Mouse (Mus musculus): Measurements from ENCODE around the gene Rabl3. TPM values are rescaled to one million over a fixed set of nuclear protein-coding genes. Genes with fewer than 3 reads are reported as not detected.

Rabl3 gene
- 10 to 100 TPM in 1 of 2 experiments, 1 to 10 TPM in 1; 9.7 to 11.1 TPM for polyA plus RNA-seq (2017; shearing (Covaris generic))

- peak; percentile 99 for ATAC-seq
These were observed at the start of gene Rabl3, which contains the start of gene Gtf2e1 for GRCm38 (mm10) chr16:37539611-37540580. TSS of gene Rabl3 (plus strand) at chr16:37539885. TSS of gene Gtf2e1 (minus strand) at chr16:37539789.

- no peak for ATAC-seq
These were observed 44.7 kb upstream of the Rabl3 start for GRCm38 (mm10) chr16:37495017-37495416.

DNA sequence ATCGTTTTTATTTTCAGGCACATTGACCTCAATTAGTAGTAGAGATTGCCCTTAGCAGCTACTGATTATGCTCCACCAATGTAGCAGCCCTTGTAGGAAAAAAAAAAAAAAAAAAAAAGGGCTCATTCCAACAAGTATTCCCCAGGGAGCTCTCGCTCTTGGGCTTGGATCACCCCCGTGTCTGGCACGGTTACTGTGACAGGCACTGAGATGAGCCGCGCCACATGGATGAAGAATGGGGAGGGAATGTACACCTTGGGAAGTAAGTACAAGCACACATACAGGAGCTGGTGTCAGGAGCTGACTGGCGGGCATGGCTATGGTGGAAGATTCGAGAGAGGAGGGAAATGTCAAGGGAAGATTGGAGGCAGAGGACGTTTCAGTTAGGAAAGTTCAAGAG lies 41.1 kb upstream of the Rabl3 start:
- ATAC-seq, result no peak

- no peak for ATAC-seq
These were observed 35.2 kb upstream of the Rabl3 start for GRCm38 (mm10) chr16:37504517-37504916.

DNA sequence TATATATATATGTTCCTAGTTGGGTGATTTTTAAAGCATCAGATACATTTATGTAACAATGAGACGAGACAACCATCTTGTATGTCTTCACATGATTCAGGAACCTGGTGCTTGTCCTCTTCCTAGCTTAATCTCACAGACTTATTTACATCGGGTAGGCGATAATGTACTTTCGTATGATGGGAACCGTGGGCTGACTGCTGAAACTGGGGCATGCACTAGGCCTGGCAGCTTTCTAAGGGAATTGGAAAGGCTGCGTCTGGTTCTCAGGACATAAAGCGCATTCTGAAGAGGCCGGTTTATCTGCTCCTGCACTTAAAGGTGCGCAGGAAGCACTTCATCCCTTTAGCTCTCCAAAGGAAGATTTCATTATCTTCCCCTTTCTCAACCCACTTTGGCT lies 32.9 kb upstream of the Rabl3 start:
- ATAC-seq, result no peak

DNA sequence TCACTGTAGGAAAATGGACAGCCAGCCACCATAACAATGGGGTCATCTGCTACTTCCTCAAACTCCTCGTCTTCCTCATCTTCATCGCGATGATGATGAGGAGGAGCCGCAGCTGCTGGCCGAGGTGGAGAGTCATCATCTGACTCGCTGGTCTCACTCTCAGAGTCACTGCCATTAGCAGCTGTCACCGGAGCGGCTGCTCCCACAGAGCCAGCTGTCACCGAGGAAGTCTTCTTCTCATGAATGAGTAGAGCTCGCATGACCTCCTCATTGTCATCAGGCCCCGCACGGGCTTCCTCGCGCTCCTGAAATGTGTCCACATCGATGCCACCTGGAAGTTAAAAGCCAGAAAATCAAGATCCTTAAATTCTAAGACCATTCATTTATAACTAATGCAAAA lies 28.2 kb upstream of the Rabl3 start:
- no peak for ATAC-seq

- ATAC-seq, result no peak
These were observed 25.0 kb upstream of the Rabl3 start for GRCm38 (mm10) chr16:37514644-37515043.

DNA sequence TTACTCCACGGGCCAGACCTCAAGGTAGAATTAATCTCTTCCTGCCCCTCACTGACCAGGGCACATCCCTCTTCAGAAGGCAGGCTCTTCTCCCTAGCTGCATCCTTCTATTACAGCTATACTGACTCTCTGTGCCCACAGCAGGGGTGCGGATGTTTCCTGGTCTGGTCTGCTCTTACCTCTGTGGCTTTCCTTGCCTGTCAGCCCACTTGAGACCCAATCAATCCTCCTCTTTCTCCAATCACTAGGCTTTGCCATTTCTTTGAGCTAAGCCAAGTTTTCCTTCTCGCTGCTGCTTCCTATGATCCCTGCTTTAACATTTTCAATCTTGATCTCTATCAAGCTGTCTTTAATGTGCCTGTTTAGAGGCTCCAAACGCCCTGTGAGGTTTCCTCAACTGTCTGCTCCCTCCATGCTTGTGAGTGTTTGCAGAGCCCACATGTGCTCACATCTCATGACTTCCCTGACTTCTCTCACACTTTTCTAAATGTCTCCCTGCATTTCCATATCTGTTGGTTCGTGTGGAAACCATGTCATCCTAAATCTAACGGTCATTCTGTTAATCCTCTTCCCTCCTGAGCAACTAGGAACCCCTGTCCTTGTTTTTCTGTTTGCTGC lies 23.2 kb upstream of the Rabl3 start:
- no peak for ATAC-seq

DNA sequence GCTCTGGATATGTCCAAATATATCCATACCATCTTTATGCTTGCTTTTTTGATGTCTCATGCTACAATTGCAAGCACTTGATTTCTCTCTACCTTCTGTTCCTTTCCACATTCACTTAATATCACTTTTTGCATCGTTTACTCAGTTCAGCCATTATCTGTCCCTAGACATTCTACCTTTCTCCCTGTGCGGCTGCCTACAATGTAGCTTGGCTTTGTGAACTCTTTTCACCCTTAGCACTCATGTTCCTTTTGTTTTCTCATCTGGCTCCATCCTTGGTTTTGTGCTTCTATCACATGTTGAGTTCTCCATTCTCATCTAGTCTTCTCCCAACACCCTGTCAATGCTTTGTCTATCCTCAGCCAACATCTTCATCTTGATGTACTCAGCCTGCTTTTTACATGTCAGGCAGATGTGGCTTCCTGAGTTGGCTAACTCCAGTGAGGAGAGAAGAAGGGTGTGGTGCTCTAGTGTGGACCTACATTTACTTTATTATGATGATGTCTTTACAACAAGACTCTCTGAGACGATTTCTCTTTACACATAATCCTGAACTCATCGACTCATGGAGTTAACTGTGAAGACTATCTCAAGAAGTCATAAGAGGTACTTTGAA lies 22.0 kb upstream of the Rabl3 start:
- ATAC-seq, result no peak

DNA sequence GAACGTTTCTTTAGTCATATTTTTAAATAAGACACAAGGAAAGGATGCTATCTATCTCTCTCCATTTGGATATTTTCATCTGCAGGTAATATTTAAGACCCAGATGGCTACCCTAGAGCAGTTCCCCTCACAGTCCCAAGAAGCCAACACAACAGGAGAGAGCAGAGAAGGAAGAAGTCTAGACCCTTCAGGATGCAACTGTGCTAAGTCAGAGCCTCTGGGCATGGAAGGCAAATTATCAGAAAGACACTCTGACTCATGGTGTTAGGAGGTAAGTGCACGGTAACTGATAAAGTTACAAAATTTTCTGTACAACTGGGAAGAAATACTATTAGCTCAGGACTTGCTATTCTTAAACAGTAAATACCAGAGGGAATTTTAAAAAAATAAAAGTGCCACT lies 21.0 kb upstream of the Rabl3 start:
- ATAC-seq, result no peak

- ATAC-seq, result no peak
These were observed 20.0 kb upstream of the Rabl3 start for GRCm38 (mm10) chr16:37519721-37520120.

- no peak for ATAC-seq
These were observed 19.3 kb upstream of the Rabl3 start for GRCm38 (mm10) chr16:37520190-37521040.

DNA sequence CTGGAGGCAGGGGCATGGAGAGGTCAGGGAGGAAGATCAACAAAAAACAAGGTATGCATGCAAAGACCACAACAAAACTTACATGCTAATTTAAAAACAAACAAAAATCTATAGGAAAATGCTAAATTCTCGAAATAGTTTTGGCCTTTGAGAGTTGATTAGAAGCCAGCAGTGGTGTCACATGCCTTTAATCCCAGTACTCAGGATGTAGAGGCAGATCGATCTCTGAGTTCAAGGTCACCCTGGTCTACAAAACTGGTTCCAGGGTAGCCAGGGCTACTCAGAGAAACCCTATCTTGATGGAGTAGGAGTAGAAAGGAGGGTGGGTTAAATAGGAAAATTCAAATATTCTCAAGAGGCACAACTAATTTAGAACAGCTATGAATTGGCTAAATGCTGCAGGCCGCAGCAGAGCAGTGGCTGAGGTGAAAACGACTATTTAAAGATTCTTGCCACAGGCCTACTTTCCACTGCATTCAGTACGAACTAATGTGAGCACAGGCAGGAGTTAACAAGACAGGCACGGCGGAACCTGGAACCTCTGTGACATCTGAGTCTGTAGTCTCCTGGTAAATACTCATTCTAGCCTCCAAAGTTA lies 17.5 kb upstream of the Rabl3 start:
- no peak for ATAC-seq

GRCm38 (mm10) chr16:37525121-37525520 lies 14.6 kb upstream of the Rabl3 start:
- no peak for ATAC-seq

DNA sequence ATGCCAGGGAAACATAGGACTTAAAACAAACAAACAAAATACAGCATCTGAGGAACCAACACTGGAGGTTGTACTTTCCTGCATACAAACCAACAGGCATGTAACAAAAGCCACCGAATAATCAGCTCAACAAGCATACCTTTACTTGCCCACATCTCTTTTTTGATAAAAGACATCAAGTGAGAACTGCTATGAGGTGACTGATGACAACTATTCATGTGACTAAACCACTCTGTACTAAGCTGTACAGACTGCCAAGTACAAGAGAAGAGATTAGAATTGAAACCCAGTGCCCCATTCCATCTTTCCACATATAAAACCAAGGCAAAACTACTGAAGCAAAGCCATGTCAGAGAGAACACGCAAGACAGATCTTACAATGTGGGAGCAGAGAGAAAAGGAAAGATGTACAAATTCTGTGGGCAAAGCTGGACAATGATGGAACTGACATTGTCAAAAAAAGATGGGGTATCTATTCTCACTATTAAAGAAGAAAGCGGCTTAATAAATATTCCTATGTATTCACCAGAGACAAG lies 12.9 kb upstream of the Rabl3 start:
- no peak for ATAC-seq

DNA sequence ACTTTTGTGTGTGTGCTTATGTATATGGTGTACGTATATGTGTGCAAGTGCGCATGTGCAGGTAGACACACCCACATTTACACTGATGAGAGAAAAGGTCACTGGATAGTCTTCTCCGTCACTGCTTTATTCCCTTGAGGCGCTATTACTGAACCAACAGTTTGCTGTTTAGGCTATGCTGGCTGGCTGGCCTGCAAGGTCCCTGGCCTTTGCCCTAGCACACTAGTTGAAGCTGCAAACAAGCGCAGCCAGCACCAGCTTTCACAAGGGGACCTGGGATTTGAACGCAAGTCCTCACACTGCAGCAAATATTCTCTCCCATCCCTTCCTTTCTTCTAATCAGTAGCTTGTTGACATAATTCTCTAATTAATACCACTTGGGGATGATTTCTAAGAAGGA lies 9.5 kb upstream of the Rabl3 start:
- no peak for ATAC-seq

DNA sequence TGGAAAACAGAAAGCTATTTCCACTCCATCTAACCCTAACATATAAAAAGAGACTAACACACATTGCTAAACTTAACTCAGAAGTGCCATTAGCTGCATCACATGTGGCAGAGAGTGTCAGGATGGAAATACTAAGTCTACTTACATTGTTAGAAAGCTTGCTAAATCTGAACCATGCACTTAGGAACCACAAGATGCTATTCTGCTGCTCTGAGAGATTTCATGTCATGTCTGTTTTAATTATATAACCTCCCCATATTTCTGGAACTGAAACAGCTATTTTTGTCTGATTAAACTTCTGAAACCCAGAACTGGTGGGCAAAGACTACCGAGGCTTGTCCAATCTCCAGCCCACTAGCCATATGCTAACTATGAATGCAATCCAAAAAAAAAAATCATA lies 7.6 kb upstream of the Rabl3 start:
- no peak for ATAC-seq

DNA sequence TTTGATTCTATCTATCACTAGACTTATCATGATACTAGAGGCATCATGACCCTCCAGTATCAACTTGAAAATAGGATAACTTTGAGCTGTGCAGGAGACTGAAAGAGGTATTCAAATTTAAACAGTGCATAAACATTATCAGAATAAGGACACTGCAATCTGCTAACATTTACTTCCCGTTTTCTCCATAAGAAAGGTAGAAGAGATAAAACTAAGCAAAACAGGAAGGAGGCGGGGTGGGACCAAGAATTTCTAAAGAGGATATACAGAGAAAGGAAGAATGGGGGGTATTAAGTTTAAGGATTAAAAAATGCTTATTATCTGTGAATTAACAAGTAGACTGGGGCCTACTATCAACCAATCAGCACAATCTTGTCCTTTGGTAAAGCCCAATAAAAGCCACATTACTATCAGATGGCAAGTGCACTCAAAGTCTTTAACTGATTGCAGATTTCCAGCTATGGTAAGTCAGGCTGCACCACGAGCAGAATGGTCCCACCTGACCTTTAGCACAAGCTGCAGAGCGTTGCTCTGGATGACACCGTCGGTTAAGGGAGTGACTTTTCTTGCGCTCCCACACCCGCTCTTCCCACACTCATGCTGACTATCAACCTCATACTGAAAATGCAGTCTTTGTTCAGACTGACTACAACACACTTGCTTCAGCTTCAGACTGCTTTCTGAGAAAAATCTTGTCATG lies 6.2 kb upstream of the Rabl3 start:
- peak; percentile 22 for ATAC-seq

DNA sequence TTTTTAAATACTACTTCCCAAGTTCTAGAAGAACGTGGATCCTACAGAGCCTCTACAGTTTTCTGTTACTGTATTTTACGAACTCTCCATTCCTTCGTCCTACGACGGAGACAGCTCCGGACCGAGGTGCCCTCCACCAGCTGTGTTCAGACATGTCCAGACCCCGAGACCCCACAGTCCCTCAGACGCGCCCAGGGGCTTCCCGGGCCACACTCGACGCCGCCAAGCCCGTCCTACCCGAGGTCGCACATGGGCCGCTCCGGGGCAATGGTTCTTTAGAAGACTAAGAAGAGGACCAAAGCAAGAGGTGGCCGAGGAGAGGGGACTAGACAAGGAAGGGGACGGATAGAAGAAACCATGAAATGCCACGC lies 460 bp upstream of the Rabl3 start:
- peak; percentile 35 for ATAC-seq

DNA sequence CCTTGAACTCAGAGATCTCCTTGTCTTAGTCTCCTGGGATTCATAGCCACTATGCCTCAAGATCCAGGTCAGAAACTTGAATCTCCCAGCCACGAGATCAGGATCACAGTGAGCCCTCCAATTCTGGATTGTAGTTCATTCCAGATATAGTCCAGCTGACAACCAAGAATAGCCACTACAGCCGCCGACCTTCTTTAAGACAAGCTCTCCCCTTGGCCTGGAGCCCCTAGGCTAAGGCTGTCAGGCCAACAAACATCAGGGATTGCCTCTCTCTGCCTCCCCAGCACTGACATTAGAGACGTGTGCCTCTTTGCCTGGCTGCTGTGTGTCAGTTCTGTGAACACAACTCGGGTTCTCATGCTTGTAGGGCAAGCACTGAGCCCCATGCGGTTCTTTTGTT lies 1.1 kb downstream of the Rabl3 start:
- no peak for ATAC-seq

DNA sequence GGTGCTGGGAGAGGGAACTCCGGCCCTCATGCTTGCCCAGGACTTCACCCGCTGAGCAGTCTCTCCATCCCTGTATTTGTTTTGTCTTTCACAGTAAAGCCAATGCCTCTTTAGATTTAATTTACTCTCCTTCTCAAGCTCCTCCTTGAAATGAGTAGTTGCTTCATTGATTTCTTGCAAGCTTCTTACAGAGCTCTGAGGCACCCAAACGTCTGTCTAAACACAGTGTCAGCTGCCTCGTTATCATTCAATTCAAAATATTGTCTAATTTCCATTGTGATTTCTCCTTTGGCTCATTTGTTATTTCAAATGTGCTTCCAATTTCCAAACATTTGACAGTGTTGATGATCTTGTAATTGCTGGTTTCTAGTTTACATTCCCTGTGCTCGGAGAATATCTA lies 6.6 kb downstream of the Rabl3 start:
- ATAC-seq, result no peak

Measured in CD4-positive, CD25-positive, alpha-beta regulatory T cell, adult 4 months (primary cell).